Mouse (Mus musculus) cerebellum, adult 8-10 months (tissue): ENCODE data around the gene Crbn.

Source experiments
- DNase-seq: peaks from one replicate; pipeline ENCODE4 v3.0.0; 2022

Gene Crbn

DNA sequence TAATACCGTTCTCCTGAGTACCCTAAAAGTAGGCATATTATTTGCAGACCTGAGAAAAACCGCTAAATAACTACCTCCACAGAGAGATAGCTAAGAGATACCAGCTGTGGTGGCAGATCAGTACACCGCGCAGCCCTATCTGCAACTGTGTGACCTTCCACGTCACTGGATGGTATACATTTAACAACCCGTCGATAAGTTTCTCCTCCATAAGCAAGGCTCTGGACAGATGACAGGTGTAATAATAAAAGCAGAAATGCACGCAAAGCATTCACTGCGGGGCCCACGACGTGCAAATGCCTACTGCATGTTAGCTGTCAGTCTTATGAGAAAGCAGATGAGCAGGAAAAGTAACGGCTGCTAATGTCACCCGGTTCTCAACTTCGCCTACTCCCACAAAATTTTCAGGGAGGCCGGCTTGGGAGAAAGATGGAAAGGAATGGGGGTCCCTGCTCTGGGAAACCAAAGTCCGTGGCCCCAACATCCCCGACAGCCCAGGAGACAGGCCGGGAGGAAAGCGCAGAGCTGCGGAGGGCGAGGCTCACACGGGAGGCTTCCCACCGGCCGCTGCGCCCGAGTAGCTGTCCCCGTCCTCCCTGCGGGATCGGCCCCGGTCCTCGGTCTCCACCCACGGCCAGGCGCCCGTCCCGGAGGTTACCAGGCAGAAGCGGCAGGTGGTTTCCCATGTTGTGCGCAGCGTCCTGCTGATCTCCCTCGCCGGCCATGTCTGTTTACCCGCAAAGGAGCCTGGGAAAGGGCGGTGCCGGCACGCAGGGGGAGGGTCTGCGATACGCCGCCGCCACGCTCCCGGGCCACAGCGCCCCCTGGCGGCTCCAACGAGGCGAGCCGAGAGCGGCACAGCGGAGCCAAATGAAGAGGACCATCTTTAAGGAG is at the start of gene Crbn:
TSS of gene Crbn (minus strand) at position 745 of the 894 bp plus-strand sequence.
- peak; percentile 92 for DNase-seq

DNA sequence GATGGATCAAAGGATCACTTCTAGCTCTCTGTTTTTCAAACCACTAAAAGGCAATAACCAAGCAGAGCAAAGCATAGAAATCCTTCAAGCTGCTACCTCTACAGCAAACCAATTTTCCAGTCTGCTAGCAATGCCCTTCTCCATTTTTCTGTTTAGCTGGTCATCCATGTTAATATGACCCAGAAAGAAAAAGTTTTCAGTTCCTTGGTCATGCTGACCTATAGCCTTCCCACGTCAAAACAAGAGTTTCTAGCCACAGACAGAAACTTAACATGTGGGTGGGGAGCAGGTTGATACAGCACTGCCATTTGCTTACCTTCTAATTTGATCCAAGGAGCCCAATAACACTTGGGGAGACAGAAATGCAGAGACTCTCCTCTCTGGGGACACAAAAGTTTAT is 40.3 kb upstream of the Crbn start:
- no peak for DNase-seq

DNA sequence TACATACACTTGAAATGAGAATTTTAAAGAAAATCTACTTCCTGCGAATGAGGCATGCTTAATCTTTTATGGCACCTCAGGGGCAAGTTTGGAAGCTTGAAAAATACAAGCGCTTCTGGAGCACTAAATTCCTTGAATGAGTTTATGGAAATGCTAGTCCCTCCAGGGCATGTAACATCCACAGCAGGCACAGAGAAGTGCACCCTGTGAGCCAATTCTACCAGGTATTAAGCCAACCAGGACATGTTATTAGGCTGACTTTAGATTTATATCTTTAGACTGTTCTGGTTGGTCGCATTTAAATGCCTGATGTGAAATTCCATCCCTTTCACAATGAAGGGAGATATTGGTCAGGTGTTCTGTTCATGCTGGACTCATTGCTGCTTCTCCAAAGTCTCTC is 38.2 kb upstream of the Crbn start:
- DNase-seq: no peak

DNA sequence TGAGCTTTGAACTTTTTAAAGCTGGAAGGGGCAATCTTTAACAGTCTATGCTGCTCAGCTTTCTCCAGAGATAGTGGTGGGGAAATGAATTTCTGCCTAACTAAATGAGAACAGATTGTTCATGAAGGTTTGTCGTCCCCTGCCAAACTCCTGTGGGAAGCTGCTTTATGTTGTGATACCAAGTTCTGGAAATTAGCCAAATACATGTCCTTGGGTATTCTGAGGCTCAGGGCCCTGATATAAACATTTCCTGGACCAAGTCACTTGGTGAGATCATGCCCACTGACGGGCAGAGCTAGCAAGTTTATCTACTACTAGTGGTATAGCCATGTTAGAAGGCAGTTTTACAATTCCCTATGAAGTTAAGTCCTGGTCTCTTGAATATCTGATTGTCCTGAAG is 35.4 kb upstream of the Crbn start:
- peak; percentile 36 for DNase-seq

DNA sequence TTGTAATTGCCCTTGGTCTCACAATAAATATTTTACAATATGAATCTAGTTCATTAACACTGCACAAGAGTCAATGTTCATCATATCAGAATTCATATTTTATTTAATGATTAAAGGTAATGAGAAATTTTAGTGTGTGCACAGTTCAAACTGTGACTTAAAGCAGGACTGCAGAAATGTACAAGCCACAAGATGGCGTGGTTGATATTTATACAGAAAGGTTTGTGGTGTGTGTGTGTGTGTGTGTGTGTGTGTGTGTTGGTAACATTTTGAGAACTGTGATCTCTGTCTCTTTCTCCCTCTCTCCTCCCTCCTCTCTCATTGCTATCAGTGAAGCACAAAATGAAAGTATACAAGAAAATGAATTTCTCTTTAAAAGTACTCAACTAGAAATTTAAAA is 22.5 kb upstream of the Crbn start:
- peak; percentile 58 for DNase-seq

DNA sequence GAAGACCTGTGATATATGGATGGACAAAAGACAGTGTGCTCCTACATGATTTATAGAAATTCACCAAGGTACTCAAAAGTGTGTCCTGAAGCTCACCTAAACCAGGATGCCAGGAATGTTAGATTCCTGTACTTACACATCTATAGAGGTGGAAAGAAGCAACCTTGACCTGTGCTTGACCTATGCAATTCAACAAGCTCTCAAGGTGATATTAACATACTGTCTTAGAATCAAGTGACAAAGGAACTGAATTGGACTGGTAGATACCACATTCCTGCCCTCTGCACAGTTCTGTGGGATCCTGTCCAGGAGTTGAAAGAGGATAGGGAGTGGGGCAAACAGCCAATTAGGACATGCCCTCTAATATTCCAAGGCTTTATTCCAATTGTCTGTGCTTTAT is 20.7 kb upstream of the Crbn start:
- no peak for DNase-seq

DNA sequence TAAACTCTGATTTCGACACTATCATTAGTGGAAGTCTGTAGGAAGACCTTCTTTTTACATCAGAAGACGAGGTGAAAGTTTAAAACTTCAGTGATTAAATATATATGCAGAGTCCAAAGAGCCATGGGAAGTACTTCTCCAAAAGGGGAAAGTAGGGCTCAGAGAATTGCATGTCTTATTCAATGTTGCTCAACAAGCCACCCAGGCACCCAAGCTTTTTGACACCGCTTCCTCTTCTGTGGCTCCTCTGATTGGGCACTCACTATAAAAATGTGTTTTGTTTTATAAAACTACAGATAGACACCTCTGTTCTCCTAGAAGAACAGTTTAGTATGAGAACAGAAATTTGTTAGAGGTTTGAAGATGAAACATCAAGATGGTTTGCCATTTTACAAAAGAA is 20.0 kb upstream of the Crbn start:
- no peak for DNase-seq

DNA sequence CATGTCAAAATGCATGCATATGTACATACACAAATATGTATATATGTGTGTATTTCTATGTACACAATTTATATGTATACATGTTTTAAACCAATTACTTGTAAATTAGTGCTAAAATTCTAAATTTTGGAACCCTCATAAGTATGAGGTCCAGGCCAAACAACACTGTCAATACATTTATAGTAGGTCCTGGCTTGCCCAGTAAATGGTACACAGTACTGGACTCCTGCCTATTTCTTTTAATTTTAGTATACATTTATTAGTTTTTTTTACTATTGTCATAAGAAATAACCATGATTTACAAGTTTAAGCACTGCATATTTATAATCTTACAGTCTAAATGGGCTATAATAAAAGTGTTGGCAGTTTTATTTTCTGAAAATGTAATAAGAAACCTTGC is 19.4 kb upstream of the Crbn start:
- no peak for DNase-seq

DNA sequence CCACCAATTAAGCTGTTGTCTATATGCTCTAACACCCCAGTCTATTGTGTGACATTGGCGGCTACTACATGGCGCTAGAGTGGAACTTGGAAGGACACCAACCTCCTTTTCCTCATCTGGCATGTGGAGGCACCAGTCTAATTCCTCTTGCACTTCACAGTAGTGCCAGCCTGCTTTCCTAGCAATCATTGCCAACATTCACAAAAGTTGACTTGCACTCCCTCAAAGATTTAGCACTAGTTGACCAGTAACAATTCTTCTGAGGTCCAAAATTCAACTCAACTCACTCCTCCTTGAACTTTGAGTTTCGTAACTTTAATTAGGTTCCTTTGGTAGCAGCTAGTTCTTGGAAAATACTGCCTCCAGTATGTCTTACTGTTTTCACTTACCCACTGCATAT is 10.8 kb upstream of the Crbn start:
- DNase-seq: no peak

DNA sequence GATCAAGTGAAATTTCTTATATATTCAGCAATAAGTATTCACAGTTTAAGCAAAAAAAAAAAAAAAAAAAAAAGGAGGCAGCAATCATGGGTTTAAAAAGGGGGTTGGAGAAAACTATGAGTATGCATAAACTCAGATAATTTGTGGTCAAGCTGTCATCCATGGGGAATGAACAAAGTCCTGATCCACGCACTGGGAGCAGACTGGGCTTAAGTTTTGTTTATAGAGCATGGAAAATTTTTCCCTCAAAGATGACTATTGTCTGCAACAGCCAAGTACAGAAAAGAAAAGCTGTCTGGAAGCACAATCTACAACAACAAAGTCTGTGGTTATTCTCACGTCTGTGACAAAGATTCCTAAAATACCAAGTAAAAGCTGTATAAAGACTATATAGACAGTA is 9.3 kb upstream of the Crbn start:
- DNase-seq: no peak

DNA sequence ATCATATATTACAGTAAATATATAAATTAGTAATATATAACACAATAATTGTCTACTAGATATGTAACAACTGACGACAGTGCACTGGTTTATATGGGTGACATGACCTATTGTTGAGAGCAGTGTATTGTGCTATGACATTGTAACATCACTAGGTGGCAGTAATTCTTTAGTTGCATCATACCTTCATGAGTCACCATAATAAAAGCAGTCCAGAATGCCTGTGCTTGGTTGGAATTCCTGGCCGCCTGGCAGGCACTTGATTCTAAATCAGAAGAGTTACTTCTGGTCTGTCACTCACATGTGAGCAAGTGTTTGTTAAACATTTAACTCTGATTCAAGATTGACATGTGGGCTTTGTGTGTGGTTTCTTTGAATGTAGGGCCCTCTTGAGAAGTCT is 5.0 kb upstream of the Crbn start:
- DNase-seq: peak; percentile 48

DNA sequence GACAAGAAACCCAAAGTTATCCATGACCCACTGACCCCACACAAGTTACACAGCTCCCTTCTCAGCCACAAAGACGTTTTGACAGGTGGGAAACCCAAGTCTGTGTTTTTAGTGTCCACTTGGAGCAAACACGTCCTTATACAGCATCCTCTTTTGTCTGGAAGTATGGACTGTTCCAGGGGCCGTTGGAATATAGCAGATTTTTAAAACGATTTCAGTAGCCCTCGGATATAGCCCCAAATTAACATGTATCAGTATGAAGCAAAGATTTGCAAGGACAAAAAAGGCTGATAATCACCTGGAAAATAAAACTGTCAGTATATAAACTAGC is 315 bp upstream of the Crbn start:
- no peak for DNase-seq

DNA sequence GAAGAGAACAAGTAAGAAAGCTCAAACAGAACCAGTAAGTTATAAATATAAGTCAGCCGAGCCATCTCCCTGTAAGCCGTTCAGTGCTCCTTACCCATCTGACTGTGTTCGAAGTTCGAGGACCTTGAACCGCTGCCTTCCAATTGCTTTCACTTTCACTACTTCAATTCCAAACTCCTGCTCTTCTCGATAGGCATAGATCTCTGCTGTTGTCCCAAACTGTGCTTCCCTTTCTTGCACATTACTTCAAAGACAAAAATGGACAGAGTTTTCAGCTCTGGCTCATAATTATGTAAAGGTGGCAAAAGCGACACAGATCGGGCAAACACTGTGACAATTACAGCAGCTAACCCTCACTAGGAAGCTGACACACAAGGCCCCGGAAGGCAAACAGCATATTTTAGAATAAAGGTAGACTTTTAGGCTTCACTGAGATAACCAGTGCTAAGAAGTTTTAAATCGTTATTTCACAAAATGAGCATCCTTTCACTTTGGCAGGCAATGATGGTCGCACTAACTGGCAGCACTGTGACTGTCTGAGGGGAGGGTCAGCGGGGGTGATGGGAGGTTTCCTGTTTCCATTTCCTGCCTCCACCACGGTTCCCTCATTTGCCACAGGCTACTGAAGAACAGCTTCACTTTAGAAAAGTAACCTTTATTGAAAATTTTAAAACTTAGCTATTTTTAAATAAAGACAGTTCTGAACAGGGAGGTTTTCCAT is 5.6 kb downstream of the Crbn start:
- DNase-seq: no peak

DNA sequence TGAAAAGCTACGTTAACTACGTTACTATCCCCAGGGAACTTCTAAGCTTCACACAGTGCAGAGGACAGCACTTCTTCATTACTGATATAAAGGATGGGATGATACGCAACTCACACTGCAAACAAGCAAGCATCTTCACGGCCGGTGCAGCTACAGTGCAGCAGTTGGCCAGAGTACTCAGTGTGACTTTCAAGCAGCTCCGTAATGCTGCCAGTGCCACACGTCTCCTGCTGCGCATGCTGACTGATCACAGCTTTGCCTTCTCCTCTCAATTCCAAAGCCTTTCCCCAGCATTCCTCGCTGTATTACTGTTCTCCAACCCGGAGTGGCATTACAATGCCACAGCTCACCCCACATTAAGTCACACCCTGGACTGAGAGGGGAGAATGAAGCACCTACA is 6.3 kb downstream of the Crbn start:
- no peak for DNase-seq

DNA sequence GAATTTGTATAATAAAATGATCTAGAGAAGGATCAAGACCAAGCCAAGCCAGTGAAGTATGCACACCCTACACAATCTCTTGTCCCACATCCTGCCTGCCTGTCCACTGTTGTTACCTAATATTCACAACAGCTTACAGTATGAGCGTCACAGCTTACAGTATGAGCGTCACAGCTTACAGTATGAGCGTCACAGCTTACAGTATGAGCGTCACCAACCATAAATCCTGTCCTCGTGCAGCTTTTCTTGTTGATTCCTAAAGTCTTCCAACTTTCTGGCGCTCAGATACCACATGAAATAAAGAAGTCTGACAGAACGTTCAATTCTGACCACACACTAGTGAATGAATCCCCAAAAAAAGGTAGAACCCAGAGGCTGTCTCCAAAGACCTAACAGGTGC is 6.8 kb downstream of the Crbn start:
- DNase-seq: no peak

DNA sequence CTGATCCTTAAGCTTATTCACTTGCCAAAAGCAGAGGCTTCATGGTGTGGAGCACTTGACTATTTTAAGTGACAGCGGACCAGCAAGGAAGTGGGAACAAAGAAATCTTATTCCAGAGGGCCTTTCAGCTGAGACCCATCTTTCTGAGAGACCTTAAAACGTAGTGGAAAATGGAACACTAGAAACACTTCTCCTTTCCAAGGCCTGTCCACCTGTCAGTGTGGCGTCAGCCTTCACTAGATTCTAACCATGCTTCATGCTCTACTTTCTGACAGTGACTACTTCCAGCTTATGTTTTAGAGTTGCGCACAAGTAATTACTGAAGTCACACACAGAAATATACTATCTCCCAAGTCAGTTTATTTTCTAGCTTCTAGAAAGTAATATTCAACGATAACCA is 7.4 kb downstream of the Crbn start:
- DNase-seq: no peak

DNA sequence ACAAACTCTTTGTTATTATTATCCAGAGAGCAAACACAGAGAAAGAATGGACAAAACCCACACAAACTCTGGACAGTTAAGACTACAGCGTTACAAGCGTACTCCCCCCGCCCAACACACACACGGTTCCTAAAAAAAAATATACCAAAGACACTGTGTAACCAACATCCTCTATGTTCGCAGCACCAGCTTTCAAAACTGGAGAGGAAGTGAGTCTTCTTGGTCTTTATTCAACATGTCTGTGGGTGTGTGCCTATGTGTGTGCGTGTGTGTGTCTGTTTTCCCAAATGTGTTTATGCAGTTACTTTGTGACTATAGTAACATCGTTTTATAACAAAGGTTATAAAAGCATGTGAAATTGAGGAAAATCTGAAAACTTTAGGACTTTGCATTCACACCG is 8.4 kb downstream of the Crbn start:
- DNase-seq: no peak

DNA sequence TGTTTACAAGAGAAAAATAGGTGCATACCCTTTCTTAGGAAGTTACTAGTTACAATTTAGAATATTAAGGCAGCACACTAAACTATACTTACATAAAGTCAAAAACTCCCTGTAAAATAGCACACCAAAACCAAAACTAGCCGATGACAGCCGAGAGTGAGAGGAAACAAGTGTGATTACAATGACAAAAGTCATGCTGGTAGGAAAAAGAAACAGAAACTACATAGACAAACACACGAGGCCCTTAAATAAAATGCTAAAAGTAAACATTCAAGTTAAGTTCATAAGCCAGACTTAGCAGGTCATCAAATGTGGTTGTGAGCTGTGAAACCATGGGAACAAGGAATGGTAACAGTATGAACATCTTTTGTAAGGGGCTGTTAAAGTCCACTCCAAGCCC is 12.7 kb downstream of the Crbn start:
- DNase-seq: no peak

DNA sequence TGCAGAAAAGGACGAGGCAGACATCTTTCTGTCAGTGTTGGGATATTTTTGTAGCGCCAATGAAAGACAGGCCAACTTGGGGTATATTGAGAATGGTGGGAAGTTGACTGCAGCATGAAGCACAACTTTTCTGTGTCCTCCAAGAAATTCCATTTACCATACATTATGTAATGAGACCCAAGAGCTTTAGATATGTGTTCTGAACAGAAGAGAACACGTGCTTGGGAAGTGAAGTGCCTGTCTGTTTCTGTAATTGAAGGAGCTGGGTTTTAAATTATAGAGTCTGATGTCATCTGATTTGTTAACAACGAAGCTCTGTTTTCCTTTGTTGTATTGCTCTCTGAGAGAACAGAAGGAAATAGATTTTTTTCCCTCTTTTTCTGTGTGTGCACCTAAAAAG is 29.8 kb downstream of the Crbn start:
- DNase-seq: no peak

DNA sequence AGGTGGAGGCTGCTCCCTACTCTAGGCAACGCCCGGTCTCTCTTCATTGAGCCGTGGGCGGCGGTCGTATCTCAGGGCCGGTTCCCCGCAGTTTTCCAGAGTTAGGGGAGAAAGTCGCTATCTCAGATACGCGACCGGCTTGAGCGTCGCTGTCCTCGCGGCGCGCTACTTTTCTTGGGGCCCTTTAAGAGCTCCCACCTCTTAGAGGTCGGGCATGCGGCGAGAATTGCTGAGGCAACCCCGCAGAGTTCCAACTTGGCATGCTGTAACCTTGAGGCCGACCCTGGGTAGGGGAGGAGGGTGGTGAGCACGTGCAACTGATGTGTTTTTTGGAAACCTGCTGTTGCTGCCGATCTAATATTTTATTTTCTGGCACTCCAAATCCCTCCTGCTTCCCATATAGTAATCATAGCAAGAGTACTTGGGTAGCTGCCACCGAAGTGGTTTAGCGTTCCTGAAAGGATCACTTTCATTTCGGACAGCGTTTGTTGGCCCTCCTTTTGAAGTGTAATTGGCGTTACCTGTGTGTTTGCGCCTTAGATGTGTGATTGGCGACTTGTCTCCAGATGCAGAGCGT is 30.5 kb downstream of the Crbn start:
- DNase-seq: no peak

DNA sequence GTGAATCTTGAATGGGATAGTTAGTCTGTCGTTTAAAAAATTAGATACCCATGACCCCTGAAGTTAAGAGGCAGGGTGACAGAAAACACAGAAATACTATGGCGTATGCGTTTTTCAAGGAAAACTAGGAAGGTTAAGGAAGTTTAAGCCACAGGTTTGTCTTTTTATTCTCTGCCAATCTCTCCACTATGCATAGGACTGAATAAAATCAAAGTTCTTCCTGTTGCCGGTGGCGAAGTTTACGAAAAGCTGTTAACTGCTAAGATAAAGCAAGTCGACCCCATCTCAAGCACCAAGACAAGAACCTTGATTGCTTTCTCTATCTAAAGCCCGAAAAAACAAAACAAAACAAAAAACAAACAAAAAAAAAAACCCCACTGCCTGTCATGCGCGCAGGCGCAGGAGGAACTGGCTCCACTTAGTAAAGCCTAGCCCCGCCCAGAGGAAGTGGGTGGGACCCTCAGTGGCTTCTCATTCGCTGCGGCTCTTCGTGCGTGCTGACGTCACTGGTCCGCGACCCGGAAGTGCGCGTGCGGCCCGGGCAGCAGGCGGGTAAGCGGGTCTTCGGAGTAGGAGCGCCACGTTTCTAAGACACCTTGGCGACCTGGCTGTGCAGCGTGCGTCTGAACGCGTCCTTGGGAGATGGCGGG is 31.1 kb downstream of the Crbn start, which contains the start of gene Trnt1:
TSS of gene Trnt1 (plus strand) at position 481 of the 650 bp plus-strand sequence.
- peak; percentile 95 for DNase-seq

DNA sequence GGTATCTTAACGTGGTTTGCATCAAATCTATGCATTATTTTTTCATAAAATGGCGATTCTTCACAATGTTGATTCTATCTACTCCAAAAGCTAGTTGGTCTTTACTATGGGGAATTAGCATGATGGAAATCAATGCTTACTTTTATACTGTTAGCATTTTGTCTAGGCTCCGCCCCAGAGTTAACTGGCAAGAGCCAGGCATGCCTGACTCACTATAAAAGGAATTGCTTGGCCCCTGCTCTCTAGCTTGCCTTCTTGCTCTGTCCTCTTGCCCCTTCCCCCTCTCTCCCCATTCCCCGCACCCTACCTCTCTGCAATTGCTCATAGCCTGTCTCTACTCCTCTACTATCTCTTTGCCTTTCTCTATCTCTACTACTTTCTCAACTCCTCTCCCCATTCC is 33.1 kb downstream of the Crbn start:
- DNase-seq: no peak

DNA sequence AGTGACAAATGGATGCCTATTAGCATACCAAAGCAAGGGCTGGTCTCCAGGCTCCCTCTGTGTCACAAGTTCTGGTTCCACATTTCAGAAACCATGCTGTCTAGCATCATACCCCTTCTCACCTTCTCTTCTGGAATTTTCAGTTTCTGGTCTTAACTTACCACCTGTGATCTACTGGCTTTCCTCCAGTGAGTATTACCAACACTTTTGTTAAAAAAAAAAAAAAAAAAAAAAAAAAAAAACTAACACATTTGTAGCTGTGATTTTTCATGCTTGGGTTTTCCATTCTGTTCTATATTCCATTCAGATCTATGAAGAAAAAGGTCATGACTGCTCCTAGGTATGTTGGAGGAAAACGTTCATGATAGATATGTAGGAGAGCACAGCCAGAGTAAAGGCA is 34.0 kb downstream of the Crbn start:
- no peak for DNase-seq

DNA sequence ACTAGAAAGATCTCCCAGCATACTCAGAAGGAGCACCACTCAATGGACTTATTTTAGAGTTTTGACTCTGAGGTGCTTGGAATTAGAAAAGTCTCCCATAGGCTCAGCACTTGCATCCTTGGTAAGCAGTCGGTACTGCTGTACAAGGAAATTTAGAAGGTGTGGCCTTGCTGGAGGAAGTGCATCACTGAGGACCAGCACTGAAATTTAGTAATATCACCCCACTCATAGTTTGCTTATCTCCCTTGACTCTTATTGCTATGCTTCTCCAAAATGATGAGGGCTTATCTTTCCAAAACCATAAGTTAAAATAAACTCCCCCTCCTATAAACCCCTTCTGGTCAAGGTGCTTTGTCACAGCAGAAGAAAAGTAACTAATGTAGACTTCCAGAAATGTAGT is 38.4 kb downstream of the Crbn start:
- no peak for DNase-seq
